Mouse (Mus musculus): ENCODE measurements around the gene Mmadhc.
A peak's percentile ranks its signal among the peaks of the same experiment; 100 is the strongest.

Mmadhc gene

GRCm38 (mm10) chr2:50296109-50296986 lies at the start of gene Mmadhc:
Gene Mmadhc, minus strand, starts transcription at chr2:50296801.
- DNase-seq (ENCODE audit: low read depth, low spot score): peak; percentile 86

- no peak for DNase-seq (ENCODE audit: low read depth, low spot score)
These were observed 47.0 kb upstream of the Mmadhc start for GRCm38 (mm10) chr2:50343598-50343997.

- no peak for DNase-seq (ENCODE audit: low read depth, low spot score)
These were observed 42.5 kb upstream of the Mmadhc start for GRCm38 (mm10) chr2:50339061-50339460.

DNA sequence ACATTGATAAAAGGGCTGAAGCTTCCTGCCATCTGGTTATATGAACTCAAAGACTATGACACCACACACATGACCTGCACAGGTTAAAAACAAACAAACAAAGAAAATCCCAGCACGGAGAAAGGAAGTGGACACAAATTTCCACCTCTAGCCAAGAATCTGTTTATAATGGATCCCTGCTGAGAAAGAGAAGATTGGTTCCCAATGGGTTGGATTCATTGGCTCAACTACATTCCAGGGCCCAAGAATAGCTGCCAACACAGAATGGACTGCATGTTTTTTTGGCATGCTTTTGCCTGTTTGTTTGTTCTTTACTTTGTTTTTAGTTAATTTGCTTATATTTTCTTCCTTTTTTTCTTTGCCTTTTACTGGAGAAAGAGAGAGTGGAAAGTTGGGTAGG lies 41.0 kb upstream of the Mmadhc start:
- no peak for DNase-seq (ENCODE audit: low read depth, low spot score)

- no peak for DNase-seq (ENCODE audit: low read depth, low spot score)
These were observed 35.2 kb upstream of the Mmadhc start for GRCm38 (mm10) chr2:50331716-50332270.

DNA sequence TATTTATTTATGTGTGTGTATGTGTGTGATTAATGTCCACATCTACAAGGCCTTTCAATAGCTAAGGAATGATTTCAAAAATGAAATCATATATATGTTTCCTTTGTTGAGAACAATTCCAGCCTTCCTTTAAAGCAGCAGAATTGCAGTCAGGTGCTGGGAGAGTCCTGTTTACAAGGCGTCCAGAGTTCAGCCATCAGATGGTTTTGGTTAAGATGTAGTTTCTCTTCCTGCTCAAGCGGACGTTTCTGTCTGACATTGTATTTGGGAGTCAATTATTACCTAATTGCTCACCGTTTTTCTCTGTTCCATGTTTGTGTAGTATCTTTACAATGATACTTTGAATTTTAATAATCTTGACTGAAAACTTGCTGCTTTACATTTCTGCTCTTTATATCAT lies 31.6 kb upstream of the Mmadhc start:
- no peak for DNase-seq (ENCODE audit: low read depth, low spot score)

DNA sequence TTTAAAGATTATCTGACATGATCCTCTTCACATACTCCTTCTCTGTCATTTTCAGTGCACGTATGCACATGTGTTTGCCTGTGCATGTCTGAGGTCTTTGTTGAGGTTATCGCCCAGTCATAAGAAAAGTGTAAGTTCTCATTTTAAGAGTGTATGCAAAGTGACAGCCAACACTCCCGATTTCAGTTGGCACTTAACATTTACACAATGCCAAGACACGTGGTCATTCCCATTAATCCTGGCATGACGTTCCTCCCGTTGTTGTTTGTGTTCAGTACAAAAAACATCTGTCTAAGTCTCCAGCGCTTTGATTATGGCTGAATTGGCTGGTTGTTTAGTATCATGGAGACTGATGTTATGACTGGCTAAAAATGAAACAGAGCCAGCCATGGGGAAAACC lies 28.2 kb upstream of the Mmadhc start:
- no peak for DNase-seq (ENCODE audit: low read depth, low spot score)

GRCm38 (mm10) chr2:50306663-50307320 lies 10.2 kb upstream of the Mmadhc start:
- peak; percentile 64 for DNase-seq (ENCODE audit: low read depth, low spot score)

GRCm38 (mm10) chr2:50304824-50305577 lies 8.4 kb upstream of the Mmadhc start:
- DNase-seq (ENCODE audit: low read depth, low spot score): no peak

GRCm38 (mm10) chr2:50296987-50297350 lies 368 bp upstream of the Mmadhc start:
- no peak for DNase-seq (ENCODE audit: low read depth, low spot score)

GRCm38 (mm10) chr2:50295562-50295961 lies 1.0 kb downstream of the Mmadhc start:
- no peak for DNase-seq (ENCODE audit: low read depth, low spot score)

- no peak for DNase-seq (ENCODE audit: low read depth, low spot score)
These were observed 2.5 kb downstream of the Mmadhc start for GRCm38 (mm10) chr2:50294084-50294483.

GRCm38 (mm10) chr2:50293572-50293971 lies 3.0 kb downstream of the Mmadhc start:
- DNase-seq (ENCODE audit: low read depth, low spot score): no peak

- no peak for DNase-seq (ENCODE audit: low read depth, low spot score)
These were observed 4.7 kb downstream of the Mmadhc start for GRCm38 (mm10) chr2:50291901-50292300.

DNA sequence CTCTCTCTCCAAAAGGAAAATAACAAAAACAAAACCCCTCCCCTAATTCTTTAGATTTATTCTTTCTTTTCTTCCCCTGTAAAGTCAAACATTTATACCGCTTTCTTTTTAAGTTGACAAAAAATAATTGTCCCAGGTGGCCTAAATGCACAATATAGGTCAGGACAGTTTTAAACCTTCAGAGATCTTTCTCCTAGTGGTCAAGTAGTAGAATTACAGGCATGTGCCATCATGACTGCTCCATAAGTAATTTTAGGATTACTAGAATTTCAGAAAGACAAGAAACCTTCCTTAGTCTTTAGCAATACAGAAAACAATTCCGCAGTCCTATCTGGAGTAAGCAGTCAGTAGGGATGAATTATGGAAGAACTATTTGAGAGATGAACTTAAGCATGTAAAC lies 5.8 kb downstream of the Mmadhc start:
- no peak for DNase-seq (ENCODE audit: low read depth, low spot score)

DNA sequence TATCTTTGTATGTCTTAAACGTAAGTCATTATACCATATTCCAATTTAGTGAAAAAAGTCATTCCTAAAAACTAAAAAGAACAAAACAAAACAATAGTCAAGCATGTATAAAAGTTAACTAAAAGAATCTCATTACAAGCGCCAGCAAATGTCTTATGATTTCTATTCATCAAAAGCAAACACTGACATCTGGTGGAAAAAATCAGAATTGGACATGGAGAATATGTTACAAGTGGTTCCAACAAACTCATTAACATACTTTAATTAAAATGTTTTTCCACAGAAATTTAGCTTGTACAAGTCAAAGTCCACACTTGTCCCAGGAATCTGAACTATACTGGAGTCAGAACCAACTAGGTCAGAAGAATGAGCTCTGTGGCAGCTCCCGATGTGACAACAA lies 11.8 kb downstream of the Mmadhc start:
- no peak for DNase-seq (ENCODE audit: low read depth, low spot score)

DNA sequence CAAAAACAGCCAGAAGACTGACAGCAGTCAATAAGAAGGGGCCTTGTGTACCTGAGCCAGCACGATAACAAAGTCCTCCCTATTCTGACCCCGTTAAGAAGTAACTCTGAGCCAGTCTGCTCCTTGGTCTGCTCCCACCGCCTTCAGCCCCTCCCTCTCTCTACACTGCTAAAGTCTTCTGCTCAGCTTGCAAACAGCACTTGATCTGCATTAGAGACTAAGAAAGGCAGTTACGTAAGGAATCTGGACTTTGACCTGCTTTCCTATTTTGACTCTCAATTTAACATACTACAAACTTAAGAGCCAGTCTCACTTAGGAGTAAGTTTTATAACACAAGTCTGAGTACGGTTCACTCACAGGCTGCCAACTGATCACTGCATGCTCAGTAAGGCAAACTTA lies 12.6 kb downstream of the Mmadhc start:
- no peak for DNase-seq (ENCODE audit: low read depth, low spot score)

GRCm38 (mm10) chr2:50276715-50277114 lies 19.9 kb downstream of the Mmadhc start:
- DNase-seq (ENCODE audit: low read depth, low spot score): no peak

- DNase-seq (ENCODE audit: low read depth, low spot score): no peak
These were observed 23.2 kb downstream of the Mmadhc start for GRCm38 (mm10) chr2:50273415-50273814.

GRCm38 (mm10) chr2:50272165-50272564 lies 24.4 kb downstream of the Mmadhc start:
- DNase-seq (ENCODE audit: low read depth, low spot score): no peak

DNA sequence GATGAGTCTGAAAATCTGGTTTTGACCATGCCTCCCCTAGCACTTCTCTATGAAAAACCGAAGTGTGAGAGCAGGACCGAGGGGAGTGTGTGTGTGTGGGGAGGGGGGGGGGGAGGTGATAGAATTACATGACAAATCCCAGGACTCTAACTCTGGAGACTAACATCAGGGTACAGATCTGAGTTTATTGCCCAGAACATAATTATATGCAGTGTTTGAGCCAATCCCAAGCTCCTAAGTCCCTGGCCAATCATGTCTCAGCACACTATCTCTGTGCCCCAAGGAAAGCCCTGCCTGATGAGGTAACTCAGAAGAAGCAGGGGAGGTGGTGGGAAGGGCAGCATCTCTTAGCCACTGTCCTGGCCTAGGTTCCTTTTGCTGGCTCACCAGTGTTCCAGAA lies 28.1 kb downstream of the Mmadhc start:
- DNase-seq (ENCODE audit: low read depth, low spot score): no peak

- no peak for DNase-seq (ENCODE audit: low read depth, low spot score)
These were observed 29.6 kb downstream of the Mmadhc start for GRCm38 (mm10) chr2:50267046-50267445.

Measured in brain, embryonic 18.5 days (tissue).